Mouse (Mus musculus): Measurements from ENCODE around the gene Lgmn.

The Lgmn gene

DNA sequence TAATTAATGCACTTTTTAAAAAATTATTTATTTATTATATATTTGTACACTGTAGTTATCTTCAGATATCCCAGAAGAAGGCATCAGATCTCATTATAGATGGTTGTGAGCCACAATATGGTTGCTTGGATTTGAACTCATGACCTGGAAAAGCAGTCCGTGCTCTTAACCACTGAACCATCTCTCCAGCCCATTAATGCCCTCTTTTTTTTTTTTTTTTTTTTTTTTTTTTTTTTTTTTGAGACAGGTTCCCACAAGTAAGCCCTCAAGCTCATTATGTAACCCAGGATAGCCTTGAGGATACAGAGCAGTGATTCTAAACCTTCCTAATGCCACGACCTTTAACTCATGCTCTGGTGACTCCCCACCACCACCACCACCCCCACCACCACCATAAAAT is 48.5 kb downstream of the Lgmn start:
- WGBS: 93% methylated on average over 2 of the region's 2 CpGs

DNA sequence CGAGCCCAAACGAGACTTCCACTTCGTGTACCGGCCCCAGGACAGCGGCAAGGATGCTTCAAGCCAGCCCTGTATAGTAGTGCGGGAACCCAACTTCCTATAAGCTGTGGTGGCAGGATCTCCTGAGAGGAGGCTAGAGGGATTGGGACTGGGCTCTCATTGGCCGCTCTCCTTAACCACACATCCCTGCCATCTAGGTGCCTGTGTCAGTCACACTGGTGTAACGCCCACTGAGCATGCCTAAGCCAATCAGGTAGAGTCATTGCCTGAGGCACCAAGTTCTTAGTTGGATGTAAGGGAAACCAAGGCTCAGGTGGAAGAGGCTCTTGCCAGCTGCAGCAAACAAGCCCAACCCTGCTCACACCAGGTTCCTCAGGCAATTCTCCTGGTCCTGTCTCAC is 49.6 kb downstream of the Lgmn start:
- WGBS: 39% methylated on average over 8 of the region's 8 CpGs

DNA sequence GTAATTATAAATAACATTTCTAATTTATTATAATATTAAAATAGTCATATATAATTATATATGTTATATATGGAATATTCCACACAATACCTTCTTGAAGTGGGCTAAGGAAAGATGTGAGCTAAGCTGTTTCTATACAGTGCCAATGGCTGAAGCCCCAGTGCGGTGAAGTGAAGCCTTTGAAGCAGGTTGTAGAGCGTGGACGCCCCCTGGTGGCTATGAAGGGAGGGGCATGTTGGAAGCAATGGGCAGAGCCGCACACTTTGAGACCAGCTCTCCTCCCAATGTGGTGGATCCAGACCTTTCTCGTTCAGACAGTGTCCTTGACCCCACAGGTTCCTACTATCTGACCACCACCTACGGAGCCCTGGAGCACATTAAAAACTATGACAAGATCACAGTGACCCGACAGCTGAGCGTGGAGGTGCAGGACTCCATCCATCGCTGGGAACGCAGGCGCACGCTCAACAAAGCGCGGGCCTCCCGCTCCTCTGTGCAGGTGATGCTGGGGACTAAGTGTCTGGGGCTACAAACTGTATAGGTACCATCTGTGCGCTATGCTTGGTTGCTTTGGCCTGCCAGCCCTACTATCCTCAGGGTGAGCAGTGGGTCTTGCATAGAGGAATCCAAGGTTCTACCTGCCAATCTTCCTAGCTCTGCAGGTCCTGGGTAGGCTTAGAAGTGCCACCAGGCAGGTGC is 52.2 kb downstream of the Lgmn start:
- 56% methylated on average over 16 of the region's 16 CpGs for WGBS

DNA sequence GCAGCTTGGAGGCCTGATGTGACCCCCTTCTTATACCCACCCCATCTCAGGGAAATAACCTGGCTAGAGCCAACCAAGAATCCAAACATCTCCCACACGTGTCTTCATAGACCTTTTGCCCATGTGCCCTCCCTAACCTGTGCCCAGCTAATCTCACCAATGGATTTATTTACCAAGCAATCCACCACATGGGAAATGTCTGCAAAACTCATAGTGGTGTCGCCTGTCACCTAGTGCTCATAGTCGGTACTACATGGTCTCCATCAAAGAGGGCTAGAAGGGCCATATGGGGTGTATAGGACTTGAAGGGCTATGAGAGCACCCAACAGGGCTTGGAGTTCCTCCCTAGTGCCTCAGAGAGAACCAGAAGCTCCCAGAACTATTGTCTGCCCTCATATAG is 54.8 kb downstream of the Lgmn start:
- WGBS: 25% methylated on average over 3 of the region's 3 CpGs

DNA sequence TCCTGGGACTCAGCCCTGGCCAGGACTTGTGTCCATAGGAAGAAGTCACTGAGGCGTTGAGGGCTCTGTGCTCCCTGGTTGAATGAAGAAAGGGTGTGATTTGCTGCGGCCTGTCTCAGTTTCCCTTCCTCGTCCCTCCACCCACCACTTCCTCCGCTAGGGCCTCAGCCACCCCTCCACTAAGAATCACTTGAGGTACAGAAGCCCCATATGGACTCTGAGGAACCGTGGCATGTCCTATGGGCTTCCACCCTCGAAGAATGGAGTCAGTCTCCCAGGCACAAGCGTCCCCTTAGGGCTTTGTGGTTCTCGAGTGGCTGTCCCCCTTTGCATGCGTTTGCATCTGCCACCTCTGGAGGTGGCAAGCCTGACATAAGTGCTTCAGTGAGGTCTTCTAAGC is 56.3 kb downstream of the Lgmn start:
- WGBS: 86% methylated on average over 9 of the region's 9 CpGs

DNA sequence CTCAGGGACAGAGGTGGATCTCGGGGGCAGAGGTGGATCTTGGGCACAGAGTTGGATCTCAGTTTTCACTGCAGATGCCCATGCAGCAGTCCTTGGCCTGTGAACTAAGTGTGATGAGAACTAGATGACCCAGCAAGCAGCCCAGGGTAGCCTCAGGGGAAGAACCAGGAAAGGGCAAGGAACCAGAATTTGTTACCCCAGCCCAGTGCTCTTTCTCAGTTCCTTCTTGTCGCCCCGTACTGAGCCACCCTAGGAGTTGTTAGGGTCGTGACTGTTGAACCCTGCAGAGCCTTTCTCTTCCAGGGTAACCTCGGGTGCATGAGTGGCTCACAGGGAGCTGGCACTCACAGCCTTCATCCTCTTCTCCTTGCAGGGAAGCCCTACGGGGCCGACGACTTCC is 57.4 kb downstream of the Lgmn start:
- 77% methylated on average over 8 of the region's 8 CpGs for WGBS

DNA sequence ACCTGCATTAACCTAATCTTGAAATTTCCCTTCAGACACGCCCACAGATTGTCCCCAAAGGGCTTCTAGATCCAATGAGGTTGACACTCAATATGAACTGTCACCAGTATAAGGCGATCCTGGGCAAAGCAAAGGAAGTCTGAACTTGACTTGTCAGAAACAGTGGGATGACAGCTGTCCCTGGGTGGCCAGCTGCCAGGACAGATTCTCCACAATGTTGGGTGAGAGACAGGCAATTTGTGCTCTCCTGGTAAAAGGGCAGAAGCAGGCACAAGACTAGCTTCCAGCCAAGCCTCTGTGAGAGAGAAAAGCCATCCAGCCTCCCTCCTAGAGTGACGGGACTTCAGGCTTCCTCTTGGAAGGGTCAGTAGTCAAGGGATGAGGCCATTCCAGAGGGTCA is 67.3 kb downstream of the Lgmn start:
- 80% methylated on average over 3 of the region's 3 CpGs for WGBS

DNA sequence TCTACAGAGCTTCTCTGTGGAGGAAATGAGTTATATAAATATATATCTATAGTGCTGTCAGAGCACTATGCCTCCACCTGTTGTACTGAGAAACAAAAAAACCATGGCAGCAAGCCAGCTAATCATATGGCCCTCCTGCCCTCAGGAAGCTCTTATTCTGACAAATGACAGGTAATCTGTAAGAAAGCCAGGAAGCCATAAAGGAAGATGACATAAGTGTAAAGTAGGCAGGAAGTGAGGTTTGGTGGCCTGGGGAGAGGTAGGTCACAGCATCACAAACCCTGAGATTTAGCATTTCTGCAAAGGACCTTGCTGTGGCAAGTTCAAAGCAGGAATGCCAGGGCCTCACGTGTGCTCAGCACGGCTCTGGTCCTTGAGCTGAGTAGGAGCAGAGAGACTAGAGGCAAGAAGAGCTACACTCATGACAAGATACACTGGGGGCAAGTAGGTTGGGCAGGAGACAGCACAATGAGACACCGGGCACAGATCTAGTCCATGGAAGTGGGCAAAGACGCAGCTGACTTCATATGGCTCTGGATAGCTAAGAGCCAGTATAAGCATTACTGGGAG is 68.6 kb downstream of the Lgmn start:
- WGBS: 93% methylated on average over 4 of the region's 4 CpGs

DNA sequence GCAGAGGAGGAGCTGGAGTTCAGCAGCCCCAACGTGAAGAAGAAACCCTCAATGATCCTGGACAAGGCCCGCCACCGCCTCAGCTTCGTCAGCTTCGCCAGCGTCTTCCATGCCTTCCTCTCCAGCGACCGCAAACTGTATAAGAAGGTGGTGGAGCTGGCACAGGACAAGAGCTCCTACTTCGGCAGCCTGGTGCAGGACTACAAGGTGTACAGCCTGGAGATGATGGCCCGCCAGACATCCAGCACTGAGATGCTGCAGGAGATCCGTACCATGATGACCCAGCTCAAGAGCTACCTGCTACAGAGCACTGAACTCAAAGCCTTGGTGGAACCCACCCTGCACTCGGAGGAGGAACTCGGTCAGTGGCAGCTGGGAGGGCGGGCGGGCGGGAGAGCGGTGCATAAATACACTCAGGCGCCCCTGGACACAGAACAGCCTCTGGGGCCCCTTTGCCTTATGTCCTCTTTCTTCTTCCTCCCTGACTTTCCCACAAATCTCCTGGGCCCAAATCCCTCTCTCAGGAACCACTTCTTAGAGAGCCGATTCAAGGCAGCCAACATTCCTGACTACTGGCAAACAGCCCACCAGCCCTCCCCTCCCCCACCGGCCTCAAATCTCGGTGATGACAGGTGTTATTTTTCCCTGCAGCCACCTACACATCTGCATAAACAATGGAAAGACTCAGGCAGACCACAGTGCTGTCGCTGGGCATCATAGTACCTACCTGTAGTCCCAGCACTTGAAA is 70.0 kb downstream of the Lgmn start:
- WGBS: 77% methylated on average over 22 of the region's 22 CpGs

DNA sequence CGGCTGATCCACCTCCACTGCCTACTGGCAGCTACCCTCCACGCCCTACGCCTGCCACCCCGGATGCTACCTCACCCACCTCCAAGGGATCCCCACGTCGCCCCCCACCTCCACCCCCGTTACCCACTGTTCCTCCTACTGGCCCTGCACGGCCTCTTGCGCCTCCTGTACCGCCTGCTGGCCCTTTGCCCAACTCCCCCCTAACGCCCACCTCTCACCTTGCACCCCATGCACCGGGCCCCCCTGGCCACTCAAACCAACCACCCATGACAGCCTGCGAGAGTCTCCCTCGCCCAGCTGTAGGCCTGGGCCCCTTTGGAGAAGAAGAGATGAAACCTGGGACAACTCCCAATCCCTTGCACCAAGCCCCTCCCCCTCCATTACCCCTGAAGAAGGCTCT is 71.1 kb downstream of the Lgmn start:
- 81% methylated on average over 14 of the region's 14 CpGs for WGBS

DNA sequence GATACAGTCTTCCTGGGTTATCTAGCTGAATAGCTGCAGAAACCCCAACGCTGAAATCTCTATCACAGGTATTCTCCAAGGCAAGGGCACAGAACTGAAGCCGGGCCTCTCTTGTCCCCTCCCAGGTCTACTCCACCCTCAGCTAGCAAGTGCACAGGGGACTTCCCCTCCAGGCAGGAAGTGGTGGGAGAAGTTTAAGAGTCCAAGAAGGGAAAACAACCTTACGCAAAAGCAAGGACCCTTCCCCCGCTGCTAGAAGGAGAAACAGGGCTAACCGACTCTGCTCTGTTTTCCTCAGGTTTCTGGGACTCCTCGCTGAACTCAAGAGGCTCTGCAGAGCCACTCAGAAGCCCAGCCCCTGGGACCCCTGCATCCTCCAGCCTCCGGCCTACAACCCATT is 71.5 kb downstream of the Lgmn start:
- 80% methylated on average over 7 of the region's 7 CpGs for WGBS

DNA sequence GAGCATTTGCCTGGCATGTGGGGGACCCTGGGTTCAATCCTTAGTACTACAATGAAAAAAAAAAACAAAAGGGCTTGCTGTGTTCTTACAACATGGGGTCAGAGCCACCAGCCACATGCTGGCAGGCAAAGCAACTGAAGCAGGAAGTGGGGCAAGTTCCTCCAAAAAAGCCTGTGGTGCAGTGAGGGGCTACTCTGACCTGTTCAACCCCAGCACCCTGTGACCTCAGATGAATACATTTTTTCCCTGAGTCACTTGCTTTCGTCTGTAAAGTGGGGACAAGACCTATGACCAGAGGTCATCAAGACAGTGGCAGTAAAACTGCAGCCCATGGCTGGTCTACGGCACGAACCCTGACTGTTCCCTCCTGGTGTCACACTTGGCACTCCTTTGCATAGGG is 72.5 kb downstream of the Lgmn start:
- WGBS: 88% methylated on average over 3 of the region's 3 CpGs

DNA sequence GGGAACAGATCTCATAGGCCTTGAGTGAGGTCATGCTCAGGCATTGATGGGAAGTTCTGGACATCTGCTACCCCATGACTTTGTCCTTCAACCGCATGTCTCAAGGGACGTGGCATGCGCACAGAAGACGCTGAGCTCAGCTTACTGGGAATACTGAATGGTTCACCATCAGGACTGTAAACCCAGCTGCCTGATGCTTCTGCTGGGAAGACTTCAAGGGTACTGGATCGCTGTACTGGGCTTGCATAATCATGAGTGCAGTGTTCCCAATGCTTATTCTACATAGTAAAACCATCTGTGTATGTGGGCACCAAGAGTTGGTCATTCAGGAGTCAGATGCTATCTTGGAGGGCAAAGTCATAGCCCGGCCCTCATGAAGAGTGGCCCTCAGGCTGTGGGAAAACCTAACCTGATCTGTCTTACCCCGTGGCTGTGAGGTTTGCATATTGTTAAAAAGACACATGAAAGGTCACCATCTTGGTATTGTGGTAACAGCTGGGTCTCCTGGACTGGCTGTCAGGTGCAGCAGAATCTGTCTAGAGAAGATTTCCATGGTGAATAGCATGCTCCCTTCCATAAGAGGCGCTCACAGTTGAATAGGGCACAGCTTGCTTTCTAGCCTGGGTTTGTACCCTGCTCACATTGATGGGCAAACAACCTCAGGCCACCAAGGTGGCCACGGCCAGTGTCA is 73.3 kb downstream of the Lgmn start:
- 85% methylated on average over 9 of the region's 9 CpGs for WGBS

DNA sequence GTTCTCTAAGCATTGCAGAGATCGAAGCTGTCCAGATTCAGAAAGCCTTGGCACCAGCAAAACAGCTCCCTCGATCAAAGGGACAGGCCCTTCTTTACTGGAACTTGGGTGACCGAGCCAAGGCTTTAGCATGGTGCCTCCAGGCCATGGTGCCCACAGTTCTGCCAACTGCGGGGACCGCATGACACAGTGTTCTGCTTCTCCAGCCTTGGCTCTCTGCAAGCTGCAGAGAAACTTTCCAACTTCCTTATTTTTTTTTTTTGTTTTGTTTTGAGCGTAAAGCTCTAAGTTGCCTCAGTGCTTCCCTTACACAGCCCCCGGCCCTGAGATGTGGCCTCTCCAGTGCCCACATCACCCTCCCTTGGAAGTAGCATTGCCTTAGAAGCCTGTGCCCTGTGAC is 74.6 kb downstream of the Lgmn start:
- 65% methylated on average over 7 of the region's 7 CpGs for WGBS

DNA sequence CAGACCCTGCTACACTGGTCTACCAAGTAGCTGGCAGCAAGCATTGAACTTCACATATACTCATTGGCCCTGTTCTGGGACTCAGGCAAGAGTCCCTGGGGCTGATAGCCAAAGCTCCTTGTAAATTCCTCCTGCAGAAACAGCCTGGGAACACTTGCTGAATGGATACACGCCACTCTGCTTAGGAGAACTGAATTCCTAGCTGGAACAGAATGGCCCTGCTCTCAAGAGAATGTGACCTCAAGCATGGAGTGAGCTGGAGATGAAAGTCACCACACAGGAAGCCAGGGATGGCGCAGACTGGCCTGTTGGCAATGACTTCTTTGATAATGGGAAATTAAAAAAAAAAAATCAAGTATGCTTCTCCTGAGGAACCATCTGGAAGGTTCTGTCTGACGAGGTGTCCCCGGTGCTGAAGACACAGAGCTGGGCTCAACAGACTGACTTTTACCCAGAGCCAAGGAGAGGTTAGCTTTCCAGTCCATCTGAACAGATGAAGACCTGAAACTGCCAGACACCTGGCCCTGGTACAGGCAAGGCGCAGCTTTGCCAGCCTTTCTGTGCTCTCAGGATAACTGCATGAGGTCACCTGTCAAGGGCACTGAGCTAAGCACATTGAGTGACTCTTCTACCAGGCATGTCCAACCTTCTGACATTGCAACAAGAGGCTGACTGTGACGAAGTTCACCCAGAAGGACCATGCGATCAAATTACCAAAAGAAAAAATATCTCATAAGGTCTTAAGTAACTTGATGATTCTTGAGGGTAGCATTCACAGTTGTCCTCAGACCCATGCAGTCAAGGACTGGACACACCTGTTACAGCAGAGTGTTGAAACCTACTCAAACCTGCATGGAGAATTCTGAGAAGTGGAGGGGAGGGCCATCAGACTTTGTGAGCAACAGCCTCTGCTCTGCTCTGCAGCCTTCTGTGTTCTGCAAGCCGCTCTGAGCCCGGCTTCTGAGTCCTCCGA is 78.1 kb downstream of the Lgmn start:
- WGBS: 89% methylated on average over 10 of the region's 10 CpGs

DNA sequence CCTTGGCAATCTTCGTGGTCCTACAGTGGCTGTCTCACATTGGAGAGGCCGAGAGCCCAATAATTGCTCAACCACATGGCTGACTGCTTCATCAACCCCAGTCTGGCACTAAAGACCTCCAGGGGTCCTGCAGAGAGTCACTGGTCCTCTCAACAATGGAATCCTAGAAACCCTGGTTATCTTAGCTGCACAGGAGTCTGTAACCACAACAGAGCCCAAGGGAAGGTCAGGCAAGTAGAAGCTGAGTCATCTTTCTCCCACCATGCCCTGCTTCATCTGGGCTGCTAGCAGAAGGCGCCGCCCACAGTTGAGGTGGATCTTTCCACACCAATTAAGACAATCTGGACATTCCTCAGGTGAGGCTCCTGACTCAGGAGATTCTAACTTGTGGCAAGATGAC is 80.2 kb downstream of the Lgmn start:
- 96% methylated on average over 4 of the region's 4 CpGs for WGBS

DNA sequence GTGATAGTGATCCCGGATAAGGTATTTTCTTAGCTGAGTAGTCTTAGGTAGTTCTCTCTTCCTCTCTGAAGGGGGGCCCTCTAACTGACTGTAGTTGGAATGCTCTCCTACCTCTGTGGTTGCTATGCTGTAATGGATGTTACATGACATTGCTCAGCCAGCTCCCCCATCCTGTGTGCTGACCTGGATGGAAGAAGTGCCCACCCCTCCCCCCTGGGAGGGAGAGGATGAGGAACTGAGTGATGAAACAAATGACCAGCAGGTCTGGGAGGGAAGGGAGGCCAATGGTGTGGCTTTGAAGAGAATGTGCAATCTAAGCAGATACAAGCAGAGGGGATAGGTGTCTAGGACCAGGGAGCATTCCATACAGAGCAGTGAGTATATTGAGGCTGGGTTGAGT is 82.8 kb downstream of the Lgmn start:
- WGBS: 95% methylated on average over 1 of the region's 1 CpGs

DNA sequence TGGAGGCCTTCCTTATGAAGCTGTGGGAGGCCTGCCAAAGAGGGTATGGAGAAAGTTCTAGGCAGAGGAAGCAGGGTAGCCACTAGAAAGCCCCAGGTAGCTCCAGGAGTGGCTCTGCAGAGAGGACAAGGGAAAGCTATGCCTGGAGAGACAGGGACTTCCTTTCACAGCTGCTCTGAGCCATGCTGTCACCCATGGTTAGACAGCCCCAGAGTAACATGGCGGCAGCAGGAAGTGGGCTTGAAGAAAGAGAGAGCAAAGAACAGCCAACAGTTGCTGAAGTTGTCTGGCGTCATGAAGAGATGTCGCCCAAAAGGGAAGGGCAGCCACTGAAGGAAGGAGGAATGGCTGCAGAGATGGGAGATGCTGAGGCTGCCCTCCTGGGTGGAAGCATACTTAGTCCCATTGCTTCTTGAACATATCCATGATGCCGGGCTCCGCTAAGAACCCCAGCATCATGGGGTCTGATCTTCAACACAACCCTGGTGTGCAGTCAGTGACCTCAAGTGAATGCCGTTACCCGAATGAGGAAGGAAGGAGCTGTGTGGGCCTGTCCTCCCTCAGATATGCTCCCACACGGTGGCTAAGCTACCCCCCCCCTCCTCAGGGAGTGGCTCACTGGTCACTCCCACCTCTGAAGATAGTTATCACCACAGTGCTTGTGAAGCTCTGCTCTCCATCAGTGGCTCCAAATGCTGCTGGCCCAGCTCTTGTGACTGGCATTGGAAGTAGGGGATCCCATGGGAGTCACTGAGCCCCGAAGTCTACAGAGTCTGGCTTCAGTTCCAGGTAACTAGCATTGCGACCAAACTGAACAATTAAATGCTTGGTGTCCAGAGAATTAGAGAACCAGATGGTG is 85.3 kb downstream of the Lgmn start:
- WGBS: 85% methylated on average over 10 of the region's 10 CpGs

DNA sequence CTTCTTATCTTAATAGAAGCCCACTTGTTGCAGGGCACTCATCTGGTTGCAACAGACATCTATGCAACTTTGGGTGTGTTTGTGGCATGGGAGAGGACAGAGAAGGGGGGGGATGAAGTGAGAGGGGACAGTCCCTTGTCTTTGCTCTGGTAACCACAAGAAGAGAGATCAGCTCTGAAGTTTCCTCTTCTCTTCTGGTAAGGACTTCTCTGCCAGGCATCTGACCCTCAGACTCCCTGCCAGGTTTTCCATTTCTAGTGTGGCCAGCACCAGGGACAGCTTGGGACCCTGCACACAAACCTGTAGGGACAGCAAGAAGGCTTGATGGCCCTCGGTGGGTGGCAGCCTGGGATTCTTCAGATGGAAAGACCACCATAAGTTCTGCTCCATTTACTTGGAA is 88.6 kb downstream of the Lgmn start:
- 88% methylated on average over 1 of the region's 1 CpGs for WGBS

DNA sequence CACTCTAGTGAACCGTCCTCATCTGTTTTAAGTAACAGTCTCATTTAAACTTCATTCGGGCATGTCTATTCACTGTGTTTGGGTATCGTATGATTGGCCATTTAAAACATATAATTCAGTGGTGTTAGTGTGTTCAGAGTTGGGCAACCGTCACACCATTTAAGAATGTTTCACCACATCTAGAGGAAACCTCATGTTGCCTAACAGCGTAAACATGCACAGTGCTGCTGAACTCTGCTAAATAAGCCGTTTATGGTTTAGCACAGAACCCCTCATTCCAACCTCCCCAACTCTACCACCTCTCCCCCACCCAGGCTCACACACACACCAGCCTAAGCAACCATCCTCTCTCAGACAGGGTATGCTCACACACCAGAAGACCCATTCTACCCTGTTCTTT is 91.2 kb downstream of the Lgmn start:
- 91% methylated on average over 6 of the region's 6 CpGs for WGBS

DNA sequence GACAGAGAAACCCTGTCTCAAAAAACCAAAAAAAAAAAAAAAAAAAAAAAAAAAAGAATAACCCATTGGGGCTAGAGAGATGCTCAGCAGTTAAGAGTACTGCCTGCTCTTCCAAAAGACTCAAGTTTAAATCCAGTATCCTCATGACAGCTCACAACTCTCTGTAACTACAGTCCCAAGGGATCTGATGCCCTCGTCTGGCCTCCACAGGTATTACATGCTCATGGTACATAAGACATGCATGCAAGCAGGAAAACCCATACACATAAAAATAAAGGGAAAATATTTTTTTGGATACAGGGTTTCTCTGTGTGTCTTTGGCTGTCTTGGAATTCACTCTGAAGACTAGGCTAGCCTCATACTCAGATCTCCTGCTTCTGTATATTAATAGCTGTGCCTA is 93.1 kb downstream of the Lgmn start:
- WGBS: 25% methylated on average over 1 of the region's 1 CpGs

Data from cerebral cortex, adult 2 months (tissue).